Mouse (Mus musculus) testis, adult 2 months (tissue): ENCODE data around the gene Tcf20. TPM values are rescaled to one million over a fixed set of nuclear protein-coding genes. Genes with fewer than 3 reads are reported as not detected.

ENCODE experiments used
- H3K27ac ChIP-seq: fragments of 200-500 bp; 2 replicates; pipeline ENCODE4 v1.5.1; 2012; ENCODE audit warnings: low read depth, low read length; ENCODE audit not compliant: control insufficient read depth, insufficient read depth
- H3K27me3 ChIP-seq: fragments of 200-500 bp; 2 replicates; pipeline ENCODE4 v1.6.1; 2012; ENCODE audit warnings: mild to moderate bottlenecking, low read length, moderate library complexity; ENCODE audit not compliant: control insufficient read depth, insufficient read depth
- H3K36me3 ChIP-seq: fragments of 200-500 bp; 2 replicates; pipeline ENCODE4 v1.6.1; 2012; ENCODE audit warnings: mild to moderate bottlenecking, low read length; ENCODE audit not compliant: control insufficient read depth, insufficient read depth
- H3K4me1 ChIP-seq: fragments of 200-500 bp; 2 replicates; pipeline ENCODE4 v1.6.1; 2012; ENCODE audit warnings: low read length; ENCODE audit not compliant: control insufficient read depth, insufficient read depth
- H3K4me3 ChIP-seq: fragments of 200-500 bp; 2 replicates; pipeline ENCODE4 v1.5.1; 2012; ENCODE audit warnings: low read depth, mild to moderate bottlenecking, low read length, moderate library complexity, mixed read lengths; ENCODE audit not compliant: control insufficient read depth
- CTCF ChIP-seq: fragments of 200-500 bp; IDR thresholded peaks from 2 replicates; pipeline ENCODE4 v1.5.1; 2012; ENCODE audit warnings: low read depth, mild to moderate bottlenecking, inconsistent platforms, low read length, moderate library complexity; ENCODE audit not compliant: control insufficient read depth, insufficient read depth, insufficient replicate concordance
- POLR2A ChIP-seq: fragments of 200-500 bp; IDR thresholded peaks from 2 replicates; pipeline ENCODE4 v1.6.1; 2012; ENCODE audit warnings: low read depth, mild to moderate bottlenecking, inconsistent platforms, low read length, moderate library complexity; ENCODE audit not compliant: control insufficient read depth
- polyA plus RNA-seq: library from polyadenylated mRNA; depleted of rRNA; stranded (reverse); fragments of >200 nt; gene quantifications from 2 replicates; pipeline ENCODE4 v1.2.3, GENCODE M21; 2012; rRNA removed

The Tcf20 gene
- polyA plus RNA-seq = 26.0 and 27.1 TPM in 2 replicates

GRCm38 (mm10) chr15:82987732-82988112, at the start of gene Tcf20:
Tcf20 (minus strand) TSS chr15:82987872.
- Histone ChIP-seq H3K36me3 (no peaks in the 10 kb centered on the region), H3K27ac (peak within 1 kb of the TSS; percentile 82), H3K4me1 (peaks cover 20% of the 10 kb centered on the region), H3K4me3 (peak within 1 kb of the TSS; percentile 80), H3K27me3 (no peaks in the 10 kb centered on the region)
- TF ChIP-seq CTCF (no peak), POLR2A (no peak)

GRCm38 (mm10) chr15:83036900-83037519, 49.3 kb upstream of the Tcf20 start:
- no peaks in the 10 kb centered on the region for H3K27me3 ChIP-seq
- no peak overlapping the region for H3K4me3 ChIP-seq
- H3K4me1 ChIP-seq = peaks cover 2% of the 10 kb centered on the region
- H3K27ac ChIP-seq = no peak overlapping the region
- no peak for TF ChIP-seq CTCF
- TF ChIP-seq POLR2A = no peak
- no peaks in the 10 kb centered on the region for H3K36me3 ChIP-seq

- Histone ChIP-seq H3K4me1 (peaks cover 2% of the 10 kb centered on the region), H3K27ac (no peak overlapping the region), H3K27me3 (no peaks in the 10 kb centered on the region), H3K36me3 (no peaks in the 10 kb centered on the region), H3K4me3 (no peak overlapping the region)
- no peak for TF ChIP-seq CTCF
These were observed 48.4 kb upstream of the Tcf20 start for GRCm38 (mm10) chr15:83036089-83036488.

DNA sequence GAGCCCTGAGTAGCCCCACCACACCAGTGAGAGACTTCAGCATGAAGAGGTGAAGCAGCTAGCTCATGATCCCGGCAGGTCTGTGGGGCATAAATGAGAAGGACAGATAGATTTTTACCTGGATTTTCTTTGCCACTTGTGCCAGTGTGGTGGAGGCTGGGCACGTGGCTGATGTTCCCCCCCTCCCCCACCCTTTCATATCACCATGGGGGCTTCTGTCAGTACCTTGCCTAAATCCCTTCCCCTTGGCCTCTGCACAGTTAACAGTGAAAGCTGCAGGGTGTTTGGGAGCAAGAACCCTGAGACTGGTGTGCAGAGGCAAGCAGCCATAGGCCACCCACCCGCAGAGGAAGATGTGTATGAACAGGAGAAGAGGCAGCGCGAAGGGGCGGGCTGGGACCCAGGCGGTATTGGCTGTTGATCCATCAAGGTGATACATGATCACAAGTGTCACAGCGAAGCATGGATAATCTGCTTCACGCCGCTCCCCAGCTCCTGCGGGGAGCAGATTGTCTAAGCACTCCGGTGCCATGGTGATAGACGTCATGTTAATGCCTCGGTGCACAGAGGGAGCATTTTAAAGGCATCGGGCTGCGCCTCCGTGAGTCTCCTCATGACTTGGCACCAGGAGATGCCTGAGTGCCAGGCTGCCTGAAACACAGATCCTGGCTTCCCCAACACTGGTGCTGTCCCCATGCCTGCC, 46.8 kb upstream of the Tcf20 start:
- no peaks in the 10 kb centered on the region for H3K27me3 ChIP-seq
- peaks cover 2% of the 10 kb centered on the region for H3K4me1 ChIP-seq
- H3K27ac ChIP-seq = no peak overlapping the region
- TF ChIP-seq CTCF = no peak
- no peak for TF ChIP-seq POLR2A
- no peak overlapping the region for H3K4me3 ChIP-seq
- H3K36me3 ChIP-seq = no peaks in the 10 kb centered on the region

- Histone ChIP-seq H3K27ac (no peak within 1 kb of the TSS; the same call in 1 of the 2 replicates), H3K27me3 (no peaks in the 10 kb centered on the region), H3K4me1 (peaks cover 2% of the 10 kb centered on the region), H3K4me3 (no peak within 1 kb of the TSS), H3K36me3 (no peaks in the 10 kb centered on the region)
- TF ChIP-seq POLR2A = no peak
- no peak for TF ChIP-seq CTCF
These were observed 45.4 kb upstream of the Tcf20 start, which contains the start of gene Nfam1 for GRCm38 (mm10) chr15:83032981-83033541. Nfam1 (minus strand) TSS chr15:83033306.

DNA sequence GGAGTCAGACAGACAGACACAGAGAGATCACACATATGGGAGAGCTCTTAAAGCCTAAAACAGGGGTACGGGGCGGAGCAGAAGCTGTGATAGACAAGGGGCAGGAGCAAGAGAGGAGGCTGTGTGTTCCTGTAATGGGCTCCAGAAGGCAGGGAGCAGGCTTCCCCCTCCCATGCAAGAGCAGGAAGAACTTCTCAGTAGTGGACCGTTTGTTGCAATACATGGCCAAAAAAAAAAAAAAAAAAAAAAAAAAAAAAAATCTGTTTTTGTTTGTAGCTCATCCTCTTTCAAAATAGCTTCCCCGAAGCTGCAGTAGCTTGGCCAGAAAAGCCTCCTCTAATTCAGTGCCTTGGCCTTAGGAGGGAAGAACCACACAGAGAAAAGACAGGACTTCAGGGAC, 43.2 kb upstream of the Tcf20 start:
- Histone ChIP-seq H3K4me3 (no peak overlapping the region), H3K27ac (no peak overlapping the region), H3K36me3 (no peaks in the 10 kb centered on the region), H3K4me1 (no peaks in the 10 kb centered on the region; the same call in 1 of the 2 replicates), H3K27me3 (no peaks in the 10 kb centered on the region)
- TF ChIP-seq CTCF = no peak
- no peak for TF ChIP-seq POLR2A
